Mouse (Mus musculus) retina, postnatal 1 day (tissue): ENCODE results near the gene Mindy4b-ps.
A peak's percentile ranks its signal among the peaks of the same experiment; 100 is the strongest.

ENCODE experiments used
- DNase-seq: peaks from one replicate; pipeline ENCODE4 v3.0.0-alpha.2; 2012

Gene Mindy4b-ps

DNA sequence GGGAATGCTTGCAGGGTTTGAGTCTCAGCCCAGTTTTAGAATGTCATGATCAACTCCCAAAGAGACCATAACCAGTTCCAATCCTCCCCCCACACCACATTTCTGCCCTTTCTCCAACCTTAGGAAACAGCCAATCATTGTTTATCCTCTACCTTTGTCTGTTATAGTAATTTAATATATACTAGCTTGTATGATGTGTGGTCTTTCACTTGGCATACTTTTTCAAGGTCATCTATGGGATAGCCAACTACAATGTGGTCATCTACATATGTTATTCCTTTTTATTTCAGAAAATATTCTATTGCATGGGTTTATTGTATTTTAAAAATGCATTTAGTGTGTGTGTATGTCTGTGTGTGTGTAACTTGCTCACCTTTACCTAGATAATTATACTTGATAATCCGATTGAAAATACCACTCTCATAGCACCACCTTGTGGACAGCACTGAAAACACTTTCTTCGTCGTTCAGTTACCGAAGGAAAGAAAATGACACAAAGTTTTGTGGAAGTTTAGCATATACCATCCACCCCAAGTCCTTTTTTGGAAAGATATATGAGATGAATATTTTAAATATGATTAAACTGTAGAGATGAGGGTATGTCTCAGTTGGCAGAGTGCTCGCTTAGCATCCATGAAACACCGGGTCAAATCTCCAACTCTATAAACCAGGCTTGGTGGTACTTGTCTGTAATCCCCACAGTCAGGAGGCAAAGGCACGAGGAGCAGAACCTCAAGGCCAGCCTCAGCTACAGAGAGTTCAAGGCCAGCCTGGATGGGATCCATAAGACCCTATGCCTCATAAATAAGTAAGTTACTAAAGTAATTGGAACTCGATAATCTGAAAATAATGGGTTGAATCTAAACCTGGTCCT lies 37.7 kb downstream of the Mindy4b-ps start:
- peak; percentile 53 for DNase-seq

DNA sequence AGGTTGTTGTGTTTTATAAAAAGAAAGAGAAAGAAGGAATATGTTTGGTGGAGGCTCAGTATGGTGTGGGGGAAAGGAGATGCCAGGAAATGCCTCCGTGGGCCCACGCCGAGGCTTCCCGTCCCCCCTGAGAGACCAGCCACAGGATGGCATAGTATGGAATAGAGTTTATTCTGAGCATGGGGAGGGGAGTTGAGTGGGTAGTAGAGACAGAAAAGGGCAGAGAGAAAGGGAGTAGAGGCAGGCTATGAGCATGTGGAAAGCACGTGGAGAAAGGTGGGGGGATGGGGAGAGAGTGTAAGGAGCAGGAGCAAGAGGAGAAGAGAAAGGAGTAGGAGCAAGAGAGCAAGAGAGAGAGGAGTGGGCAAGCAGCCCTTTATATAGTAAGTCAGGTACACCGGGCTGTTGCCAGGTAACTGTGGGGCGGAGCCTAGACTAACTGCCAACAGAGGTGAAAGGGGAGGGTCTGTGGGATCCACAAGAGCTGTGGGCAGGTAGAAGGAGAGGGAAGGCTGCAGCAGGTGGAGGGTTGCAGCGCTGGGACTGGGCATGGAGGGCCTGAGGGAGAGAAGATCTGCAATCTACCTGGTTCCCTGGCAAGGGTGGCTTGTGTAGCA lies 38.4 kb downstream of the Mindy4b-ps start:
- no peak for DNase-seq

DNA sequence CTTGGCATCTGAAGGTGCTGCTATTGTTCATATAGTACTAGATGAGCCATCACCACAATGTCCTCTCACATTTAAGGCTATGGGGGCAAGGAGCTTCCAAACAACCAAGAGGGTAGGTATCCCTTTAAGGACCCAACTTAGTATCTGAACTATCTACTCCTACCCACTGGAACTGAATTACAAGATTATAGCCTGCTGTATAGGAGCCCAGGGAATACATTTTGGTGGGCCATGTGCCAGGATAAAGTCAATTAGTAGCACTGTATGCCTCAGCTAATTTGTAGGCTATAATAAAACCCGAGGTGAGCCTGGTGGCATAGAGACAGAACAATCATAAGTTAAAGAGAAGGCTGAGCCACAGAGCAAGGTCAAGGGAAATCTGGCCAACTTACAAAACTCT lies 65.7 kb downstream of the Mindy4b-ps start:
- no peak for DNase-seq

DNA sequence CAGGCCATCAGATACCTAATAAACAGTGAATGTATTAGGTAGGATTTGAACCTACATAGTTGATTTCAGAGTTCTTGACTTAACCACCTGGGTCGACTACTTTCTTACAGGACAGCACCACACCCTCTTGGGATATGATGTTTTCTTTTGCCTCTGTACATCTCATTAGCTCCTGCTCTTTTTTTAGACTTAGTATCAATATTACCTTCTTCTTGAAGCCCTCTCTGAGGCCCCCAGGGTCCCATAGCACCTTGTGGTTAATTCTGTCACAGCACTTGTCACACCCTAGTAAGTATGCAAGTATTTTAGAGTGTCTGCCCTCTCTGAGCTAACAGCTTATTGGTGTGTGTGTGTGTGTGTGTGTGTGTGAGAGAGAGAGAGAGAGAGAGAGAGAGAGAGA lies 66.3 kb downstream of the Mindy4b-ps start:
- DNase-seq: no peak

DNA sequence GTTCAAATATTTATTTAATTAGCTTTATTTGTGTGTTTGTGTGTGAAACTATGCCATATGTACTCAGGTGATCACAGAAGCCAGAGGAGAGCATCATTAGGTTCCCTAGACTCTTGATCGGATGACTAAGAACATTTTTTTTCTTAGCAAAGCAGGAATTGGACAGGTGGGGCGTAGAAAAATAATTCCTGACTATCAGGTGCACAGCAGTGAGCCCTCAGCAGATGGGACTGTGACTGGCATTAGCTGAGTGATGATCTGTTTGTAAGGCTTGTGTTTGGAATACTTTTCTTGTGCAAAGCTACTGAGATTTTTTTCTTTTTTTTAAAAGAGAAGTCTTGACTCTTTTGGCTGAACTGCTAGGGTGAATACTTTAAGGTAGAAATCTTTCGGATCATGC lies 67.8 kb downstream of the Mindy4b-ps start:
- no peak for DNase-seq

DNA sequence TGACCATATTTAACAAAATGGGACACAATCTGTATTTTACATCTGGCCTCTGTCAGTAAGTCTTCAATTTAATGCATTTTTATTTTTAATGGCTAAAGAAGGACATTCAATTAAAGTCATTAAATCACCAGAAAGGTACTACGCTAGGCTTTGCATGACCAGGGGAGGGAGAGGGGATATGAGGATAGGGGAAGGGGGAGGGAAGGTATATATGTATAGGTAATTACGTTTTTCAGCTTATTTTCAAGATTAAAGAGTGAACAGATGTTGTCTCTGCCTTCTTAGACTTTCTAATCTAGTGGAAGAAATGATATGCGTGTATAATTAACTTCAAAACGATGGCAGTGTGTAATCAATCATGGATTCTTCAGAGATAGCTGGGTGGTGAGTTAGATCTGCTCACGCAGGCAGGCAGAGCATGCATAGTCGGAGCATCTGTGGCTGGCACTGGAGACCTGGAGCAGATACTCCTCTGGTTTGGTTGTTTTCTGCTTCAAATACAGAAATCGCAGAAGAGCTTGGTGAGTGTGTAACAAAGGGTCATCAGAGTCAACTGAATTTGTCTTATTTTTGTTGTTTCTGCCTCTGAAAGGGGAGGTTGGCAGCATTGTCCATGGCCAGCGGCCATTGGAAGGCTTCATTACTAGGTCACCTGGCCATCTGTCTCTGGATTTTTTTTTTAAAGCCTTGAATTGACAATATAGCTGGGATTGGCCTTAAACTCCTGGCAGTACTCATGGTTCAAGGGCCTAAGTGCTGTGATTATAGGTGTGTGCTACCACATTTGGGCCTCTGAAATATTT lies 70.1 kb downstream of the Mindy4b-ps start:
- DNase-seq: no peak

DNA sequence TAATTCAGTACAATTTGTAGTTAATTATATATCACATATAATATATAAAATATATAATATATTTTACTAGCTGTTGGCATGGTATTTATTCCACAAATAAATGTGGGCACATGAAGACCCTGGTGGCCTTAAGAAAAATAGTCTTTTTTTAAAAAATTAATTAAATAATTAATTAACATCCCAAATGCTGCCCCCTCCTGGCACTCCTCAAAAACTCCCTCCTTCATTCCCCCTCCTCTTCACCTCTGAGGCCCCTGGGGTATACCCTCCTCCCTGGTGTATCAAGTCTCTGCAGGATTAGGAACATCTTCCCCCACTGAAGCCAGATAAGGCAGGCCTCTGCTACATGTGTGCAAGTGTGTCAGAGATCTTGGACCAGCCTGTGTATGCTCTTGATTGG lies 73.4 kb downstream of the Mindy4b-ps start:
- no peak for DNase-seq

DNA sequence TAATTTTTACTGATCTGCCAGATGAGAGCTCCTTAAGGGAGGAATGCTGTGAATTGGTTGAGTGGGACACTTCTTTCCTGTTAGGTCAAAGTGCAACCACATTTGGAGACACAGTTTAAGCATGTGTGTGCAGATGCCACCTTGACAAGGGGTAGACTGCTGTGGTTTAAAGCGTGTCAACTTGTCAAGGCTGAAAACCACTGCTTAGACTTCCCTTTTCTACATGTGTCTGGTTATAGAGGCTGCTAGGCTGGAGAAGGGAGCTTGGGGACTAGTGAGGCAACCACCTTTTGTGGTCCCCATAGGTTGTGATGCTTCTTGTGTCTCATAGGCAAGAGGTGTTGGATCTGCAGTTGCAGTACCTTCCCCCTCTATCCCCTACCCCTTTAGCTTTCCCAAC lies 74.2 kb downstream of the Mindy4b-ps start:
- no peak for DNase-seq

DNA sequence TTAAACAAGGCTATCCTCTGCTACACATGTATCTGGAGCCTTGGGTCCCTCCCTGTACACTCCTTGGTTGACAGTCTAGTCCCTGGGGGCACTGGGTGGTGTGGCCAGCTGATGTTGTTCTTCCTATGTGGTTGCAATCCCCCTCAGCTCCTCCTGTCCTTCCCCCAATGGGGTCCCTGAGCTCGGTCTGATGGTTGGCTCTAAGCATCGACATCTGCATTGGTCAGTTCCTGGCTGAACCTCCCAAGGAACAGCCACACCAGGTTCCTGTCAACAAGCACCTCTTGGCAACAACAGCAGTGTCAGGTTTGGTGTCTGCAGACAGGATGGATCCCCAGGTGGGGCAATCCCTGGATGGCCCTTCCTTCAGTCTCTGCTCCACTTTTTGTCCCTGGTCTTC lies 82.6 kb downstream of the Mindy4b-ps start:
- no peak for DNase-seq
